Mouse (Mus musculus): ENCODE results near the gene Rab36.

GRCm38 (mm10) chr10:75010704-75011103 is 26.2 kb upstream of the Rab36 start:
- no peak for TF ChIP-seq CTCF (IDR thresholded peaks at IDR 0.05; ENCODE audit: low read depth, low read length)
- TF ChIP-seq POLR2A (IDR thresholded peaks at IDR 0.05; ENCODE audit: extremely low read depth, insufficient read depth, low read length), result no peak
